Mouse (Mus musculus): ENCODE results near the gene Hemgn. TPM values are rescaled to one million over a fixed set of nuclear protein-coding genes. Genes with fewer than 3 reads are reported as not detected.
A peak's percentile ranks its signal among the peaks of the same experiment; 100 is the strongest.

Hemgn gene
- polyA plus RNA-seq, 1 experiment, result 152 TPM

- Histone ChIP-seq H3K27ac (ENCODE audit: control insufficient read depth, insufficient read depth, low read depth, low read length, poor library complexity) (no peak overlapping the region), H3K4me1 (ENCODE audit: control insufficient read depth, insufficient read depth, low read length) (no peaks in the 10 kb centered on the region; the same call in 1 of the 2 replicates), H3K4me3 (replicated peaks; ENCODE audit: control insufficient read depth, low read depth, low read length) (no peak overlapping the region)
- TF ChIP-seq POLR2A (IDR thresholded peaks at IDR 0.05; ENCODE audit: borderline replicate concordance, control insufficient read depth, low read depth, low read length), result no peak
- TF ChIP-seq CTCF (IDR thresholded peaks at IDR 0.05; ENCODE audit: control insufficient read depth, insufficient read depth, low read length), result no peak
- WGBS, result 26% methylated on average over 4 of the region's 4 CpGs
These were observed 29.2 kb upstream of the Hemgn start for GRCm38 (mm10) chr4:46442501-46442900.

- no peaks in the 10 kb centered on the region; the same call in none of the 2 replicates for H3K4me1 ChIP-seq (ENCODE audit: control insufficient read depth, insufficient read depth, low read length)
- no peak overlapping the region for H3K4me3 ChIP-seq (replicated peaks; ENCODE audit: control insufficient read depth, low read depth, low read length)
- H3K27ac ChIP-seq (ENCODE audit: control insufficient read depth, insufficient read depth, low read depth, low read length, poor library complexity), result peak overlapping the region; percentile 78
- WGBS, result 71% methylated on average over 12 of the region's 12 CpGs
- no peak for TF ChIP-seq POLR2A (IDR thresholded peaks at IDR 0.05; ENCODE audit: borderline replicate concordance, control insufficient read depth, low read depth, low read length)
- no peak for TF ChIP-seq CTCF (IDR thresholded peaks at IDR 0.05; ENCODE audit: control insufficient read depth, insufficient read depth, low read length)
These were observed 19.2 kb upstream of the Hemgn start for GRCm38 (mm10) chr4:46432339-46433036.

GRCm38 (mm10) chr4:46428903-46429499 lies 15.7 kb upstream of the Hemgn start:
- Histone ChIP-seq H3K27ac (ENCODE audit: control insufficient read depth, insufficient read depth, low read depth, low read length, poor library complexity) (no peak overlapping the region), H3K4me1 (ENCODE audit: control insufficient read depth, insufficient read depth, low read length) (no peaks in the 10 kb centered on the region; the same call in none of the 2 replicates), H3K4me3 (replicated peaks; ENCODE audit: control insufficient read depth, low read depth, low read length) (no peak overlapping the region)
- WGBS, result 83% methylated on average over 10 of the region's 10 CpGs
- TF ChIP-seq CTCF (IDR thresholded peaks at IDR 0.05; ENCODE audit: control insufficient read depth, insufficient read depth, low read length) (no peak), POLR2A (IDR thresholded peaks at IDR 0.05; ENCODE audit: borderline replicate concordance, control insufficient read depth, low read depth, low read length) (no peak)

GRCm38 (mm10) chr4:46422625-46423024 lies 9.3 kb upstream of the Hemgn start:
- H3K4me3 ChIP-seq (replicated peaks; ENCODE audit: control insufficient read depth, low read depth, low read length), result no peak overlapping the region
- H3K27ac ChIP-seq (ENCODE audit: control insufficient read depth, insufficient read depth, low read depth, low read length, poor library complexity), result no peak overlapping the region; the same call in 1 of the 2 replicates
- TF ChIP-seq CTCF (IDR thresholded peaks at IDR 0.05; ENCODE audit: control insufficient read depth, insufficient read depth, low read length) (no peak), POLR2A (IDR thresholded peaks at IDR 0.05; ENCODE audit: borderline replicate concordance, control insufficient read depth, low read depth, low read length) (no peak)
- no peaks in the 10 kb centered on the region; the same call in none of the 2 replicates for H3K4me1 ChIP-seq (ENCODE audit: control insufficient read depth, insufficient read depth, low read length)
- 70% methylated on average over 8 of the region's 8 CpGs for WGBS

- Histone ChIP-seq H3K27ac (ENCODE audit: control insufficient read depth, insufficient read depth, low read depth, low read length, poor library complexity) (no peak overlapping the region), H3K4me1 (ENCODE audit: control insufficient read depth, insufficient read depth, low read length) (no peaks in the 10 kb centered on the region; the same call in none of the 2 replicates), H3K4me3 (replicated peaks; ENCODE audit: control insufficient read depth, low read depth, low read length) (no peak overlapping the region)
- TF ChIP-seq CTCF (IDR thresholded peaks at IDR 0.05; ENCODE audit: control insufficient read depth, insufficient read depth, low read length) (no peak), POLR2A (IDR thresholded peaks at IDR 0.05; ENCODE audit: borderline replicate concordance, control insufficient read depth, low read depth, low read length) (no peak)
- whole genome bisulfite sequencing, result 82% methylated on average over 9 of the region's 9 CpGs
These were observed 5.5 kb upstream of the Hemgn start for GRCm38 (mm10) chr4:46418851-46419250.

GRCm38 (mm10) chr4:46417491-46417890 lies 4.2 kb upstream of the Hemgn start:
- no peaks in the 10 kb centered on the region; the same call in none of the 2 replicates for H3K4me1 ChIP-seq (ENCODE audit: control insufficient read depth, insufficient read depth, low read length)

GRCm38 (mm10) chr4:46412113-46412512 lies 1.2 kb downstream of the Hemgn start:
- 5% methylated on average over 1 of the region's 1 CpGs for whole genome bisulfite sequencing
- TF ChIP-seq CTCF (IDR thresholded peaks at IDR 0.05; ENCODE audit: control insufficient read depth, insufficient read depth, low read length) (no peak), POLR2A (IDR thresholded peaks at IDR 0.05; ENCODE audit: borderline replicate concordance, control insufficient read depth, low read depth, low read length) (no peak)
- no peak overlapping the region for H3K4me3 ChIP-seq (replicated peaks; ENCODE audit: control insufficient read depth, low read depth, low read length)
- peaks cover 9% of the 10 kb centered on the region for H3K4me1 ChIP-seq (ENCODE audit: control insufficient read depth, insufficient read depth, low read length)
- peak overlapping the region; percentile 11; the same call in 1 of the 2 replicates for H3K27ac ChIP-seq (ENCODE audit: control insufficient read depth, insufficient read depth, low read depth, low read length, poor library complexity)

More at GRCm38 (mm10) chr4:46417491-46417890, 4.2 kb upstream of the Hemgn start:
- peak; percentile 45; the same call in 1 of the 2 replicates for TF ChIP-seq CTCF (IDR thresholded peaks at IDR 0.05; ENCODE audit: control insufficient read depth, insufficient read depth, low read length)
- TF ChIP-seq POLR2A (IDR thresholded peaks at IDR 0.05; ENCODE audit: borderline replicate concordance, control insufficient read depth, low read depth, low read length), result no peak
- Histone ChIP-seq H3K4me3 (replicated peaks; ENCODE audit: control insufficient read depth, low read depth, low read length) (no peak overlapping the region), H3K27ac (ENCODE audit: control insufficient read depth, insufficient read depth, low read depth, low read length, poor library complexity) (no peak overlapping the region)
- WGBS, result 44% methylated on average over 3 of the region's 3 CpGs

- Histone ChIP-seq H3K4me3 (replicated peaks; ENCODE audit: control insufficient read depth, low read depth, low read length) (no peak overlapping the region), H3K4me1 (ENCODE audit: control insufficient read depth, insufficient read depth, low read length) (peaks cover 9% of the 10 kb centered on the region), H3K27ac (ENCODE audit: control insufficient read depth, insufficient read depth, low read depth, low read length, poor library complexity) (peak overlapping the region; percentile 11)
- WGBS, result 5% methylated on average over 6 of the region's 6 CpGs
- no peak for TF ChIP-seq CTCF (IDR thresholded peaks at IDR 0.05; ENCODE audit: control insufficient read depth, insufficient read depth, low read length)
- no peak for TF ChIP-seq POLR2A (IDR thresholded peaks at IDR 0.05; ENCODE audit: borderline replicate concordance, control insufficient read depth, low read depth, low read length)
These were observed 1.8 kb downstream of the Hemgn start for GRCm38 (mm10) chr4:46411489-46411888.

All from bone marrow, adult 2 months (tissue).